Mouse (Mus musculus) megakaryocyte, adult 5-6 weeks (primary cell): ENCODE results near the gene Higd1a. TPM values are rescaled to one million over a fixed set of nuclear protein-coding genes. Genes with fewer than 3 reads are reported as not detected.

Source experiments
- ATAC-seq: 2 replicates; pipeline ENCODE4 v1.8.0; 2016; ENCODE audit warnings: mild to moderate bottlenecking, inconsistent platforms; ENCODE audit not compliant: poor library complexity, severe bottlenecking
- total RNA-seq, 2 experiments: library from RNA; stranded (forward) in 1 of 2; stranded (reverse) in 1 of 2; fragments of 153-499, 151-499 nt in 1 of 2; fragments of 221-1000, 200-1000 nt in 1 of 2; gene quantifications; 2 replicates each; pipeline versions ENCODE4 v1.2.3 to v1.2.4; 2015 to 2017

Gene Higd1a
- total RNA-seq, 2 experiments from 2014 or later: 9.5 to 80.3 TPM

DNA sequence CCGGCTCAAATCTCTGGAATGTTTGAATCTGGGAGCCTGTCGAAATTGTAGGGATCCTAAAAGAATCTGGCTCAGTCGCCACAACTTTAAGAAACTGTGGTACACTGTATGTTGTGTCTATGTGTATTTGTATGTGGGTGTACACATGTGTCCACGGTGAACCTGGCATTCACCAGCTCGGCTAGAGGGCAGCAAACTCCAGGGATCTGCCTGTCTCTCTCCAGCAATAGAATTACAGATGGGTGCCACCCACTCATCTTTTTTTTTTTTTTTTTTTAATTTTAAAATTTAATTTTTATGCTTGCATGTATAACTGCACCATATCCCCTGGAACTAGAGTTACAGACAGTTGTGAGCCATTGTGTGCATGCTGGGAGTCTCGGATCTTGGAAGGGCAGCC, 23.1 kb upstream of the Higd1a start:
- ATAC-seq: no peak

DNA sequence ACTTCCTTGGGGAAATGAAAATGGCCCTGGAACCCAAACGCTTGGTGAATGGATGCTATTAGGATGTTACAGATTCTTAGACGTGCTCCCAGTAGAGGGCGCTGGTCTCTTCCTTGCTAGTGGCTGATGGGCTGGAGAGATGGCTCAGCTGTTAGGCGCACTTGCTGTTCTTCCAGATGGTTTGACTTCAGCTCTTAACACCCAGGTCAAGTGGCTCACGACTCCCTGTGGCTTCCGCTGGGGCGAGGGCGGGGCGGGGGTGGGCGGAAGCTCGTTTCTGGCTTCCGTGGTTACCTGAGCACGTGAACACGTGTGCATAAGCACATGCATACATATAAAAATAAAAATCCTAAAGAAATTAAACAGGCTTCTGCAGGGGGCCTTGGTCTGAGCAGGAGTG, 22.7 kb upstream of the Higd1a start:
- ATAC-seq: peak; percentile 70

DNA sequence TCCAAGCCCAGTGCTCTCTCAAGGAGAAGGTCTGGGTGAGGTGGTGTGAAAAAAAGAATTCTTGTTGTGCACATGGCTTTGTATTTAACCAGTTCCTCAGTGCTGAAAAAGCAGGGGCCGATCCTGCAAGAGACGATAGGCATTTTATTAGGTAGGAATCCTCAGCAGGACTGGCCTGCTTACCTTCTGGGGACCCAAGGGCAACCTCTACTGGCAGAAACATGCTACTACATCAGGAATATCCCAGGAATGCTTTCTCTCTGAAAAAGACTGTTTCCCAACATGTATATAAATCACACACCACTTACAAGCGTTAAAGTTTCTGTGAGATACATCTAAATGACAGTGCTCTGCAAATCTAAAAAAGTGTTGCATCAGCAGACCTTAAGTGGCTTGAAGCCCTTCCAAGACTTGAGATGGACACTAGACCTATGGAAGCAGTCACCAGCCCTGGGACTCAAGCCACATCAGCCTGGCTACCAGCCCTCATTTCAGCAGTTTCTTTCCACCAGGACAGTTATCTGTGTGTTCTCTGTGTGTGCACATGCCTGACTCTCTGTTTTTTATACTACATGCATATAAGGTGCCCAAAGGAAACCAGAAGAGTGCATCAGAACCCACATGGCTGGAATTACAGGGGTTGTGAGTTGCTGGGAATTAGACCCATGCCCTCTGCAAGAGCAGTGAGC, 19.0 kb upstream of the Higd1a start:
- peak; percentile 53; the same call in 1 of the 2 replicates for ATAC-seq

DNA sequence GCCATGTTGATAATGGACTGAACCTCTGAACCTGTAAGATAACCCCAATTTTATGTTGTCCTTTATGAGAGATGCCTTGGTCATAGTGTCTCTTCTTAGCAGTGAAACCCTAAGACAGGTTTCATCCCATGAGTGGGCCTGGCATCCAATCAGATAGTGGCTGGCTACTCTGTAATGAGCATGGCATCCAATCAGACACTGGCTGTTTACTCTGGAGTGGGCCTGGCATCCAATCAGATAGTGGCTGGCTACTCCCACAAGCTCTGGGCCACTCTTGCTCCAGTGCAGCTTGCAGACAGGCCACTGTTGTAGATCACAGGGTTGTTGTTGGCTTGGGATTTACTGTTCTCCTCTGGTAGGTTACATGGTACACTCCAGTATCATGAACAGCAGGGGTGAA, 15.4 kb upstream of the Higd1a start:
- ATAC-seq: no peak

DNA sequence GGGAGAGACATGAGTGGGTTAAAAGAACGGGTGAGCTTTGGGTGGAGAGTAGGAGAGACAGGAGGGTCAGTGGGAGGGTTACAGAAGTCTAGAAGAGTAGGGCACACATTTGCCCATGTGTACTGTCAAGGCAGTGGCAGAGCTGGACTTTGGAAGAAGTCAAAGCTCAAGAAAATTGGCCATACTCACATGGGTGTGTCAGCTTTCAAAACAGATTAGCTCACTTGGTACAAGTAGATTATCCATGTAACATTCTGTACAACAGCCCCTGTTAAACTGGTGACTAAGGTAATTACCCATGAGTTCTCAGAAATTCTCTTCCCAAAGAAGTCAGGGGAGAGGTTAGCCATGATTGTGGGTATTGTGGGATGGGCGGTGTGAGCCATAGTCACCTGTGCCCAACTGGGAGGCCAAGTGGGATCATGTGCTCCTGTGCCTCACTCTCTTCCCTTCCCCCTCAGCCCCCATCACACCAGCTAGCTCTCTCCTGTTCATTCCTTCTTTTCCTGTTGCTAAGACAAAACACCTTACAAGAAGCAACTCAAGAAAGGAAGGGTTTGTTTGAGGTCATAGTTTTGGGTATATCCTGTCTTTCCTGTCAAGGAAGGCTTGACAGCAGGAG, 14.0 kb upstream of the Higd1a start:
- ATAC-seq: no peak

DNA sequence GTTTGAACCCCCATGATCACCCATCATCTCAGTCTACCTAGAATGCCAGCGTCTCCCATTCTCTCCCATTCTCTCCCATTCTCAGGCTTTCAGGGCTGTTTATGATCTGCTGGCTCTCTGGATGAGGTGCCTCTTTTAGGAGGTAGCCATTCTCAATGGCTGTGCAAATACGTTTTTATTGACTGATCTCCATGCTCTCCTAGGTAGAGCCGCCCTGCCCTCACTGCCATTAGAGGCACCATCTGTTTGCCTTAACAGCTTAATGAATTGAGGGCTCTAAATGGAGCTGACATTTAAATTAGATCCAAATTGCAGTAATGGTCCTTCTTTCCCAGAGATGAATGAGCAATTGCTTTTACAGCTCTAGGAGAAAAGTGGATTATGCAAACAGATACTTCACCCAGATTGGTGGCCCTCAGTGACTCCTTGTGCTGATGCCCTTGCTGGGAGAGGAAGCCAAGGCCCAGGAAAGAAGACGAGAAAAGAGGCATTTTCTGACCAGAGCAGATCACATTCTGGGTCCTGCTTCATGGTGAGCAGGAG, 11.9 kb upstream of the Higd1a start:
- no peak for ATAC-seq

DNA sequence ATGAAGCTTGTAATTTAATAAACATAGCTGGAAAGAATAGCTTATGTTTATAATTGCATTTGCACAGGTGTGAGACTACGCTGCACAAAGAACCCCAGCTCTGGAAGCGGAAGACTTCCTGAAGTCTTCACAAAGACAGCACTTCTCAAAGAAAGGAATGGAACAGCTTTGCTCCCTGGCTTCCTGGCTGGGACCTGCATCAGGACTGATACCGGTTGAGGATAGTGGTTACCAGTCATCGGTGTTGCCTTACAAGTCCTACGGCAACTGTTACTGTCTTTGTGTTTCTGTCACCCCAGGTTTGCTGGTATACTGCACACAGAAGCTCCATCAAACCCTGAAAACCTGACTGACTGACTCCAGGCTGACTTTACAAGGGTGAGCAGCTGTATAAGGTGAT, 11.3 kb upstream of the Higd1a start:
- no peak for ATAC-seq

DNA sequence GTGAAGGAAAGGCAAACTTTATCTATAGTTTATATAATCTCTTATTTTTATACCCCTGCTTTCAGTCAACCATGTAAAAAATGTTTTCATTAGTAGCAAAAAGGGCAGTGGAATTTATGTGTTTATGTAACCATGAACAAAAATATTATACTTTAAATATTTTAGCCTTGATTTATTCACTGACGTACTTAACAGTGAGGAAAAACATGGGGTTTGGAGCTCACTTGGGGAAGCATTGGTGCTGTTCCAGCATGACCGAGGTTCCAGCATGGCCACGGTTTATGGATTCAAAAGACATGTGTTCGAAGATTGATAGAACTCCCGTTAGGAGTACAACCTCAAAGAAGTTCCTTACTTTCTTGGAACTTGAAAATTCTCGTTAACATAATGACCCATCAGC, 10.1 kb upstream of the Higd1a start:
- no peak for ATAC-seq

DNA sequence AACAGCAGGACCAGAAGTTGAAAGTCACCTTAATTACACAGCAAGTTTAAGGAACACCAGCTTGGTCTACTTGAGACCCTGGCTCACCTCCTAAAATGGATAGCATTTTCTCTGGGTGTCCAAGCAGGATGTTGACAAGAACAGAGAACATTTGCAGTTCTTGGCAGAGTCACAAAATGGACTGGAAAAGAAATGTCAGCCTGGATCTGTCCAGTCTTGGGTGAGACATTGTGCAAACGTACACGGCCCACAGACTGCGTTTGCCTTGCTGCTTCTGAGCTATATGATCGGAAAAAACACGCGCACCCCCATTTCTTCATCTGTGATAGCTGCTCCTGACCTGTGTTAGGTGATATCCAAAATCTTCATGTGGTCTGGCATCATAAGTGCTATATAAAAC, 9.5 kb upstream of the Higd1a start:
- no peak for ATAC-seq

DNA sequence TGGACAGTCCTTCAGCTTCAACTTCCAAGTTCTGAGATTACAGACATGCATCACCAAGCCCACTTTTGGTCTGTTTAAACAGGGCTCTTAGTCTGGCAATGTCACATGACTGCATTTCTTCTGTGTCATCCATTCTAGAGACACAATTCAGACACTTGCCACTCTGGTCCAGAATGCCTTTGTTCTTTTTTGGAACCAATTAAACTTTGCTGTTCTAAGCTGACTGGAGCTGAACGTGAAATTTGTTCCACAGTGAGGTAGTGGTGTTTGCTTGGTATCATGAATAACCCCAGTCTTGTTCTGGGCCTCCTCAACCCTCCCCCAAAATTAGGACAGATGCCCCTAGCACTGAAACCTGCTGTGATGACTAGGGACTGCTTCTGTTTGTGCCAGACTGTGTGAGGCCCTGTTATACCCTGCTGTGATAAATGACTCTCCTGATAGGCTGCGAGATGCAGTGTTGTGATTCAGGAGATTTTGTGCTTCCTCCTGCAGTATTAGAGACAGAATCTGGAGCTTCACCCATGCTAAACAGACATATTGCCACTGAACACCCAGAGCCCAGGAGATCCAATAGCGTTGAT, 7.4 kb upstream of the Higd1a start:
- ATAC-seq: no peak

DNA sequence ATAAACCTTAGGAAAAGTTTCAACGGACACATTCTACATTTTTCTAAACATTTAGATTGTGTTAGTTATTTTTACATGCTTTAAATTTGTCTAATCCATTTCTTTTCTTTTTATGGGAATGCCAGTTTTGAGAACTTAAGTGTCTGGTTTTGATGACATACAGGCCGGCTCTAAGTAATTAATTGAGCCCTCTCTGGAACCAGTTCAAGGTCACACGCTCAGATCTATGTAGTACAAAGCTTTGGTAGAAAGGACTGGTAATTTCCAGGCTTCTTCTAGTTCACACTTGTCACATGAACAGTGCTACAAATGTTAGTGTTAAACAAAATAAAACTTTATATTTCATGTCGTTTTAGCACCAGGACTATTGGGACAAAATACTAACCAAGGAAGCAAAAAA, 6.7 kb upstream of the Higd1a start:
- ATAC-seq: no peak

DNA sequence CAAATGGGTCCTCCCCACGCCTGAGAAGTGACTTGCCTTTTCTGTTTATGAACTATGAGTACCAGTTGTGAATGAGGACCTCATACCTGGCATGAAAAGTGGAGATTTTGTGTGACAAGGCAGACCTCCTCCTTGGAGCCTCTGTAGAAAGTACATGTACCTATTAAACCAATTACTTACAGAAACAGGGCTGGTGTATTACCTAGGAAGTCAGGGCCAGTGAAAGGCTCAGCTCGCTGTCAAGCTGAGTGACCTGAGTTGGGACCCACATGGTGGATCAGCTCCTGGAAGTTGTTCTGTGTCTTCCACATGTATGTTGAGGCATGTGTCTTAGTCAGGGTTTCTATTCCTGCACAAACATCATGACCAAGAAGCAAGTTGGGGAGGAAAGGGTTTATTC, 2.8 kb upstream of the Higd1a start:
- no peak for ATAC-seq

DNA sequence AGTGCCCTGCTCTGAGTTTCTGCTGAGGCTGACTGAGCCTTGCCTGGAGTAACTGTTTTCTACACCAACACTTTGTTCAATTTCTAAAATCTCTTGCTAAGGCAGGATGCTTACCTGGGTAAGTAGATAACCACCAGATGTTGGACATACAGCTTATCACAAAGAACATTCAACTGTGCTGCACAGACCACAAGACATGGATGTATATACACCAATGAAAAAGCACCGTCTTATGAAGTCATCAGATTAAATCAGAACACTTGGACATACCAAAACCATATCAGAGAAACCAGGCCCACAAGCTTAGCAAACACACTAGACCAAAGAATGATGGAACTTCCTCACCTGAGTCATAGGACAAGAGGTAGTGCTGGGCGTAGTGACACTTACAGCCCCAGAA, 1.2 kb upstream of the Higd1a start:
- no peak for ATAC-seq

DNA sequence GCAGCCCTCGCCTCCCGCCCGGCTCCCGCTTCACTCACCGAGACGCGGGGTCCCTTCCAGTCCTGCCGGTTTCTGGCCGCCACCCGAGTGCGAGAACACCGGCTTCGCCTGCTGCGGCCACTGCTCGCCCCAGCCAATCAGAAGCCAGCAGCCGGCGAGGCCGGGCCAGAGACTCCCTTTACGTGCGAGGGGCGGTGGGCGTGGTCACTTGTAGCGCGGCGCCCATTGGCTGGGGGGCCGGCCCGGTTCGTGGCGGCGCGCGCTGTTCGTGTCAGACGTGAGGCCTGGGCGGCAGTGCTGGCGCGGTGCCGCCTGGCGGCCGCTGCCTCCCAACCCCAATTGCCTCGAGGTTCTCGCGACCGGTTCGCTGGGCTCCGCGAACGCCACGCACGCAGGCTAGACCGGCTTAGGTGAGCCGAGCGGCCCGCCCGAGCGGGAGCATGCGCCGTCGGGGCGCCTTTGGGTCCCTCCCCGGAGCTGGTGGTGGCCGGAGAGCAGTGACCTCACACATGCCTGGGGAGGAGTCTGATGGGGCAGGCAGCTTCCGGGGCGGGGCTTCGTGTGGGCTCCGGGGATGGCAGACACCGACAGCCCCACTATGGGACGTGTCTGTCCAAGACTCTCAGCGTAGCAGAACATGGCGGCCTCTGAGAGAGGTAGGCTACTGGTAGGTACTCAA, 549 bp downstream of the Higd1a start:
- peak; percentile 89 for ATAC-seq

DNA sequence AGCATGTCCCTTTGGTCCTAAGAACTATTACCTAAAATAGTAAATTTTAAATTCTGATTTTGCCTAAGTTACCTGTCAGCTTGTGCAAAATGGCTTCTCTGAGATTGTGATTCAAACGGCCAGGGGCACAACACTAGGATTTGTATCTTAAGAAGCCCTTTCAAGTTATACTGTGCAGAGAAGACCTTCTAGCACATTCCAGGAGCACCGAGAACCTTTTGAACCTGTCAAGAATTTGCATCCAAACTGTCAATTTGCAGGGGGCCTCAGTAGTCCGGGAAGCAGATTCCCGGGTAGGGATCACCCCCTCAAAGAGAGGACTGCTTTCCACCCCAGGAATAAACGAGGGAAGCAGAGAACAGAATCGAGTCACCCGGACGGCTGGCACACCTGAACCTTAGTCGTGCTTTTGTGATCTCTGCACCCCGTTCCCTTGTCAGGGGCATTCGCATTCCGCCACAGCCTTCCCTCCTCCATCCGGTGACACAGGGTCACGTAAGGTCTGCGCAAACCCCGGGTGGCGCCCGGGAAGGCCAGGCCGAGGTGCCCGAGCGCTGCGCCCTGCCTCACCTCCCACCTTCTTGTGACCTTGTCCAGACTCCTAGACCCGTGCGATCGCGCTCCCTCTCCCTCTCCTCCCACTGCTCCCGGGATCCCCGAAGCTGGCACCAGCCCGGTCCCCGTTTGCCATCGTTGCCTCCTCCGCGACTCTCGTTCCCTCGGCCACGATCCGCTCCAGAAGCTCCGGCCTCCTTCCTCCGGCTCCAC, 1.3 kb downstream of the Higd1a start:
- ATAC-seq: peak; percentile 14

DNA sequence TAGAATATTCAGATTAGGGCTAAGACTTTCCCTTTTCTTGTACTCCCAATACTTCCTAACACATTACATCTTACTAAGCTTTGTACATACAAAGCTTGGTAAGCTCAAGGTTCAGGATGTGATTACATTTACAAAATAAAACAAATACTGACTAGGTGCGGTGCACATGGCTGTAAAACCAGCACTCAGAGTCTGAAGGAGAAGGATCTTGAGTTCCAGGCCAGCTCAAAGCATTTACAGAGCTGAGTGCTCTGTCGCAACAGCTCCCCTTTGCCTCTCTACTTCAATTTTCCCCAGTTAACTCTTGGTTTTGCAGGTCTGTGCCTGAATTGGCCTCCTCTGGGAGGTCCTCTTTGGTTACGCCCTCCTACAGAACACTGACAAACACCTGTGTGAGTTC, 3.9 kb downstream of the Higd1a start:
- no peak for ATAC-seq

DNA sequence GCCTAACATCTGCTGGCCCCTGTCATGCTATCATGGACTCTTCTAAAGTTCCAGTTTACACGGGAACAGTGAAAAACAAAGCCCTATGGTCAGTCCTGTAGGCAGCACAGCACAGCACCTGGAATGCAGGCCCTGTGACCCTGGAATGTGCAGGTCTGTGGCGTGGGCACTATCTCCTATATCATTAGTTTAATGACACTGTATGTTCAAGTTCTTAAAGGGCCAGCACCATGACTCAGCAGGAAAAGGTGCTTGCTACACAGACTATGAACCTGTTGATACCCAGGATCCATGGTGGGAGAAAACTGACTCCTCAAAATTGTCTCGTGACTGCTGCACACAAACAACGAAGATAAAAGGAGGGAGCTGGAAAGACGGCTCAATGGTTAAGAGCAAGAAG, 10.3 kb downstream of the Higd1a start:
- no peak for ATAC-seq

DNA sequence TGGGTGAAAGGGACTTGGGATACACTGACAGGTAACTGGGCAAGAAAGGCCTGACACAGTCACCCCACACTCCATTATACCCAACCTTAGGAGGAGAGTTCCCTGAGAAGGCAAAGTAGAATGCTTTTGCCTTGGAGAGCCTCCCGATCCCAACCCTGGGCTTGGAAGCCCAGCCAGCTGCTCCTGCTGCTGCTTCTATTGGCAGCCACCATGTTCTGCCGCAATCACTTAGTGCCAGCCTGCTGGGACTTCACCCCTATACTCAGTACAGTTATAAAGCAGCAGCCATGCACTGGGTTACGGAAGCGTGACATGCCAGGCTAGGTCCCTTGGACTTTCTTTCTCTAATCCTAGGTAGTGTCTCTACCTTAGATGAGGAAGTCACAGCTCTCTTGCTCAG, 11.0 kb downstream of the Higd1a start:
- ATAC-seq: no peak

DNA sequence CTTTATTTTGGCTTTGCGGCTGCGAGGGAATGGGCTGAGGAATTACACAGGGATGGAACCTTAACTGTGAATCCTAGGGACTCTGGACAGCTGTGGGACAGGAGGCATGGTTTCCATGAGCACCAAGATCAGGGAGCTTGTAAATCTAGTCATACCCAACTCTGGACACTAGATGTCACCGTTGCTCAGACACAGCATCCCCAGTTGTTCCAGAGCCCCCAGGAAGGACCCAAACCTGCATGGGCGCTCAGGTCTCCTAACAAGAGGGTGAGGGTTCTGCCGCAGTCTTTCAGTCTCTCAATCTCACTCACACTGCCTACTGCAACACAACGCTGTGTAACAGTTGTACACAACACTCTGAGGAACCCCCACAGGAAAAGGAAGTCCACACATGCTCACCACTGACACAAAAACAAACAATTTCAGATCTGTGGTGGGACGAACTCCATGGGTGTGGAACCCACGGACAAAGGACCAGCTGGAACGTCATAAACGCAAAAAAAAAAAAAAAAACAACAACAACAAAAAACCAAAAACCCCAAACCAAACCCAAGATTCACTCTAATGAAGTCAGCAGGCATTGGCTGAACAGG, 11.5 kb downstream of the Higd1a start:
- peak; percentile 77 for ATAC-seq

DNA sequence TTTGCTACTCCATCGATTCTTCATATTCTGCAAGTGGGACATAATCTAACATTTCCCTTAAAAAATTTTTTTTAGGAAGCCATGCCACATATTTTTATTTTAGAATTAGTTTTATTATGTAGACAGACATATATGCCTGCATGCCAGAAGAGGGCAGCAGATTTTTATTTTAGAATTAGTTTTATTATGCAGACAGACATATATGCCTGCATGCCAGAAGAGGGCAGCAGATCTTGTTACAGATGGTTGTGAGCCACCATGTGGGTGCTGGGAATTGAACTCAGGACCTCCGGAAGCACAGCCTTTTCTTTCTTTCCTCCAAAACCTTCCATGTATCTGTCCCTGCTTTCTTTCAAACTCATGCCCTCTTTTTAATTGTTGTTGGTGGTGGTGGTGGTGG, 15.2 kb downstream of the Higd1a start:
- no peak for ATAC-seq

DNA sequence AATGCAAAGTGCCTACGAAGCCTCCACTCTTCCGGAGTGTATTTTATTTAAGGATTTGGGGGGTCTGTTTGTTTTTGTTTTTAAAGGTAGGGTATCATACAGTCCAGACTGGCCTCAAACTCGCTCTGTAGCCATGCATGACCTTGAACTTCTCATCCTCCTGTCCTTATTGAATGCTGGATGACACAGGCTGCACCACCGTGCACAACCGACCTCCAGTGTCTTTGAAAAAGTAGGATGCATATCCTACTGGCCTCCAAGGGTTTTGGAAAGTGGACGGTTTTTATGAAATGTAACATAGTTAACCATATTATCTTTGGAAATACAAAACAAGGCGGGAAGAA, 18.6 kb downstream of the Higd1a start:
- ATAC-seq: no peak
